Mouse (Mus musculus): ENCODE results near the gene Eps8. TPM values are rescaled to one million over a fixed set of nuclear protein-coding genes. Genes with fewer than 3 reads are reported as not detected.

Eps8 gene
- polyA plus RNA-seq, 1 experiment from 2014 or later: 9.4 TPM

- Histone ChIP-seq H3K27ac (ENCODE audit: low read depth, low read length) (no peak overlapping the region), H3K4me3 (ENCODE audit: low read depth, low read length) (no peak overlapping the region), H3K9me3 (ENCODE audit: control insufficient read depth, low read length) (no peaks in the 10 kb centered on the region), H3K4me1 (replicated peaks; ENCODE audit: control insufficient read depth, insufficient read depth, low read length) (no peaks in the 10 kb centered on the region), H3K4me2 (replicated peaks; ENCODE audit: low read depth, low read length) (no peak overlapping the region), H3K36me3 (ENCODE audit: control insufficient read depth, insufficient read depth, low read length) (no peaks in the 10 kb centered on the region), H3K9ac (ENCODE audit: low read depth, low read length) (no peak overlapping the region), H3K27me3 (ENCODE audit: control insufficient read depth, insufficient read depth, low read length) (no peaks in the 10 kb centered on the region)
- WGBS: 87% methylated on average over 8 of the region's 8 CpGs
- no peak for DNase-seq (ENCODE audit: low spot score)
- no peak for ATAC-seq (ENCODE audit: low FRiP score)
Measured at GRCm38 (mm10) chr6:137503462-137503861, 151.2 kb downstream of the Eps8 start.

GRCm38 (mm10) chr6:137503009-137503408, 151.7 kb downstream of the Eps8 start:
- H3K4me1 ChIP-seq (replicated peaks; ENCODE audit: control insufficient read depth, insufficient read depth, low read length): no peaks in the 10 kb centered on the region
- H3K9ac ChIP-seq (ENCODE audit: low read depth, low read length): no peak overlapping the region
- no peaks in the 10 kb centered on the region for H3K36me3 ChIP-seq (ENCODE audit: control insufficient read depth, insufficient read depth, low read length)
- H3K4me3 ChIP-seq (ENCODE audit: low read depth, low read length): no peak overlapping the region
- no peak overlapping the region for H3K4me2 ChIP-seq (replicated peaks; ENCODE audit: low read depth, low read length)
- no peak for DNase-seq (ENCODE audit: low spot score)
- H3K27me3 ChIP-seq (ENCODE audit: control insufficient read depth, insufficient read depth, low read length): no peaks in the 10 kb centered on the region
- 88% methylated on average over 7 of the region's 7 CpGs for WGBS
- H3K27ac ChIP-seq (ENCODE audit: low read depth, low read length): no peak overlapping the region
- H3K9me3 ChIP-seq (ENCODE audit: control insufficient read depth, low read length): no peaks in the 10 kb centered on the region
- ATAC-seq (ENCODE audit: low FRiP score): no peak

GRCm38 (mm10) chr6:137498781-137499180, 155.9 kb downstream of the Eps8 start:
- no peak overlapping the region for H3K4me2 ChIP-seq (replicated peaks; ENCODE audit: low read depth, low read length)
- H3K4me3 ChIP-seq (ENCODE audit: low read depth, low read length): no peak overlapping the region
- H3K4me1 ChIP-seq (replicated peaks; ENCODE audit: control insufficient read depth, insufficient read depth, low read length): no peaks in the 10 kb centered on the region
- H3K27me3 ChIP-seq (ENCODE audit: control insufficient read depth, insufficient read depth, low read length): no peaks in the 10 kb centered on the region
- no peak for DNase-seq (ENCODE audit: low spot score)
- no peaks in the 10 kb centered on the region for H3K9me3 ChIP-seq (ENCODE audit: control insufficient read depth, low read length)
- WGBS: 86% methylated on average over 6 of the region's 6 CpGs
- H3K9ac ChIP-seq (ENCODE audit: low read depth, low read length): no peak overlapping the region
- no peak overlapping the region for H3K27ac ChIP-seq (ENCODE audit: low read depth, low read length)
- no peaks in the 10 kb centered on the region for H3K36me3 ChIP-seq (ENCODE audit: control insufficient read depth, insufficient read depth, low read length)
- no peak for ATAC-seq (ENCODE audit: low FRiP score)

- DNase-seq (ENCODE audit: low spot score) (no peak), ATAC-seq (ENCODE audit: low FRiP score) (no peak)
- H3K27ac ChIP-seq (ENCODE audit: low read depth, low read length): no peak overlapping the region
- 93% methylated on average over 8 of the region's 8 CpGs for WGBS
- no peaks in the 10 kb centered on the region for H3K27me3 ChIP-seq (ENCODE audit: control insufficient read depth, insufficient read depth, low read length)
- no peaks in the 10 kb centered on the region for H3K4me1 ChIP-seq (replicated peaks; ENCODE audit: control insufficient read depth, insufficient read depth, low read length)
- no peak overlapping the region for H3K4me2 ChIP-seq (replicated peaks; ENCODE audit: low read depth, low read length)
- H3K36me3 ChIP-seq (ENCODE audit: control insufficient read depth, insufficient read depth, low read length): no peaks in the 10 kb centered on the region
- H3K9me3 ChIP-seq (ENCODE audit: control insufficient read depth, low read length): no peaks in the 10 kb centered on the region
- H3K9ac ChIP-seq (ENCODE audit: low read depth, low read length): no peak overlapping the region
- no peak overlapping the region for H3K4me3 ChIP-seq (ENCODE audit: low read depth, low read length)
Measured at GRCm38 (mm10) chr6:137497208-137497835, 157.4 kb downstream of the Eps8 start.

GRCm38 (mm10) chr6:137496562-137496961, 158.1 kb downstream of the Eps8 start:
- H3K4me2 ChIP-seq (replicated peaks; ENCODE audit: low read depth, low read length): no peak overlapping the region
- peak; percentile 43; the same call in 1 of the 2 replicates for ATAC-seq (ENCODE audit: low FRiP score)
- no peak overlapping the region for H3K27ac ChIP-seq (ENCODE audit: low read depth, low read length)
- no peak overlapping the region for H3K9ac ChIP-seq (ENCODE audit: low read depth, low read length)
- no peaks in the 10 kb centered on the region for H3K4me1 ChIP-seq (replicated peaks; ENCODE audit: control insufficient read depth, insufficient read depth, low read length)
- no peaks in the 10 kb centered on the region for H3K9me3 ChIP-seq (ENCODE audit: control insufficient read depth, low read length)
- DNase-seq (ENCODE audit: low spot score): no peak
- no peaks in the 10 kb centered on the region for H3K27me3 ChIP-seq (ENCODE audit: control insufficient read depth, insufficient read depth, low read length)
- 96% methylated on average over 2 of the region's 2 CpGs for WGBS
- no peak overlapping the region for H3K4me3 ChIP-seq (ENCODE audit: low read depth, low read length)
- no peaks in the 10 kb centered on the region for H3K36me3 ChIP-seq (ENCODE audit: control insufficient read depth, insufficient read depth, low read length)

GRCm38 (mm10) chr6:137495233-137495632, 159.4 kb downstream of the Eps8 start:
- H3K9ac ChIP-seq (ENCODE audit: low read depth, low read length): no peak overlapping the region
- ATAC-seq (ENCODE audit: low FRiP score): no peak
- DNase-seq (ENCODE audit: low spot score): no peak
- H3K27me3 ChIP-seq (ENCODE audit: control insufficient read depth, insufficient read depth, low read length): no peaks in the 10 kb centered on the region
- no peak overlapping the region for H3K27ac ChIP-seq (ENCODE audit: low read depth, low read length)
- no peak overlapping the region for H3K4me3 ChIP-seq (ENCODE audit: low read depth, low read length)
- no peak overlapping the region for H3K4me2 ChIP-seq (replicated peaks; ENCODE audit: low read depth, low read length)
- WGBS: 73% methylated on average over 6 of the region's 6 CpGs
- no peaks in the 10 kb centered on the region for H3K4me1 ChIP-seq (replicated peaks; ENCODE audit: control insufficient read depth, insufficient read depth, low read length)
- no peaks in the 10 kb centered on the region for H3K36me3 ChIP-seq (ENCODE audit: control insufficient read depth, insufficient read depth, low read length)
- no peaks in the 10 kb centered on the region for H3K9me3 ChIP-seq (ENCODE audit: control insufficient read depth, low read length)

GRCm38 (mm10) chr6:137494801-137495200, 159.9 kb downstream of the Eps8 start:
- H3K9me3 ChIP-seq (ENCODE audit: control insufficient read depth, low read length): no peaks in the 10 kb centered on the region
- no peak overlapping the region for H3K4me3 ChIP-seq (ENCODE audit: low read depth, low read length)
- no peak overlapping the region for H3K27ac ChIP-seq (ENCODE audit: low read depth, low read length)
- WGBS: 64% methylated on average over 1 of the region's 1 CpGs
- H3K9ac ChIP-seq (ENCODE audit: low read depth, low read length): no peak overlapping the region
- no peaks in the 10 kb centered on the region for H3K27me3 ChIP-seq (ENCODE audit: control insufficient read depth, insufficient read depth, low read length)
- H3K4me1 ChIP-seq (replicated peaks; ENCODE audit: control insufficient read depth, insufficient read depth, low read length): no peaks in the 10 kb centered on the region
- no peak overlapping the region for H3K4me2 ChIP-seq (replicated peaks; ENCODE audit: low read depth, low read length)
- DNase-seq (ENCODE audit: low spot score): no peak
- 0 out of 2 replicates have a peak, but pooled peaks have one; percentile 30 for ATAC-seq (ENCODE audit: low FRiP score)
- no peaks in the 10 kb centered on the region for H3K36me3 ChIP-seq (ENCODE audit: control insufficient read depth, insufficient read depth, low read length)

- ATAC-seq (ENCODE audit: low FRiP score): no peak
Measured at GRCm38 (mm10) chr6:137494136-137494475, 160.6 kb downstream of the Eps8 start.

GRCm38 (mm10) chr6:137493211-137494135, 161.2 kb downstream of the Eps8 start:
- no peaks in the 10 kb centered on the region for H3K9me3 ChIP-seq (ENCODE audit: control insufficient read depth, low read length)
- H3K27ac ChIP-seq (ENCODE audit: low read depth, low read length): no peak overlapping the region
- no peak for ATAC-seq (ENCODE audit: low FRiP score)
- 89% methylated on average over 17 of the region's 17 CpGs for WGBS
- H3K4me1 ChIP-seq (replicated peaks; ENCODE audit: control insufficient read depth, insufficient read depth, low read length): no peaks in the 10 kb centered on the region
- H3K36me3 ChIP-seq (ENCODE audit: control insufficient read depth, insufficient read depth, low read length): no peaks in the 10 kb centered on the region
- H3K27me3 ChIP-seq (ENCODE audit: control insufficient read depth, insufficient read depth, low read length): no peaks in the 10 kb centered on the region
- H3K4me2 ChIP-seq (replicated peaks; ENCODE audit: low read depth, low read length): no peak overlapping the region
- no peak overlapping the region for H3K4me3 ChIP-seq (ENCODE audit: low read depth, low read length)
- no peak overlapping the region for H3K9ac ChIP-seq (ENCODE audit: low read depth, low read length)
- DNase-seq (ENCODE audit: low spot score): no peak

More at GRCm38 (mm10) chr6:137494136-137494475, 160.6 kb downstream of the Eps8 start:
- DNase-seq (ENCODE audit: low spot score): no peak
- no peaks in the 10 kb centered on the region for H3K9me3 ChIP-seq (ENCODE audit: control insufficient read depth, low read length)
- H3K27ac ChIP-seq (ENCODE audit: low read depth, low read length): no peak overlapping the region
- no peak overlapping the region for H3K9ac ChIP-seq (ENCODE audit: low read depth, low read length)
- H3K4me2 ChIP-seq (replicated peaks; ENCODE audit: low read depth, low read length): no peak overlapping the region
- H3K4me3 ChIP-seq (ENCODE audit: low read depth, low read length): no peak overlapping the region
- no peaks in the 10 kb centered on the region for H3K27me3 ChIP-seq (ENCODE audit: control insufficient read depth, insufficient read depth, low read length)
- H3K36me3 ChIP-seq (ENCODE audit: control insufficient read depth, insufficient read depth, low read length): no peaks in the 10 kb centered on the region
- no peaks in the 10 kb centered on the region for H3K4me1 ChIP-seq (replicated peaks; ENCODE audit: control insufficient read depth, insufficient read depth, low read length)
